Mouse (Mus musculus) small intestine, adult 2 months (tissue): Measurements from ENCODE around the gene Armc8.

Experiments
- CTCF ChIP-seq: fragments of 200-500 bp; IDR thresholded peaks from 2 replicates; pipeline ENCODE4 v1.5.1; 2012; ENCODE audit warnings: low read depth, mild to moderate bottlenecking, control low read depth, inconsistent platforms, low read length, moderate library complexity, mixed read lengths; ENCODE audit not compliant: insufficient replicate concordance, insufficient read length; ENCODE audit errors: extremely low read depth
- POLR2A ChIP-seq: fragments of 200-500 bp; IDR thresholded peaks from 2 replicates; pipeline ENCODE4 v1.6.1; 2012; ENCODE audit warnings: low read depth, mild to moderate bottlenecking, control low read depth, inconsistent platforms, low read length, moderate library complexity

DNA sequence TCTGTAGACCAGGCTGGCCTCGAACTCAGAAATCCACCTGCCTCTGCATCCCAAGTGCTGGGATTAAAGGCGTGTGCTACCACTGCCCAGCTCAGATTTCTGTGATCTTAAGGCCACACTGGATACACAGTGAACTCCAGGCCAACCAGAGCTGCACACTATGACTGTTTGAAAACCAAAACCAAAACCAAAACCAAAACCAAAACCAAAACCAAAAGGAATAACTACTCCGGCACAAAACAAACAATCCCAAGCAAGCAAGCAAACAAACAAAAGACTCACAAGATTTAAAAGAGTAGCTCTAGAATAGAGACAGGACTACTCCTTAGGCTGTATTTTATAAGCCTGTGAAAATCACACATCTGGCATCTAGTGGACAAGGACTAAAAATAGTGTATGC, 8.3 kb downstream of the Armc8 start:
- no peak for TF ChIP-seq POLR2A
- TF ChIP-seq CTCF, result no peak
